Comparison of ENCODE assay signal across 9 mouse cellular contexts in the genomic region with DNA sequence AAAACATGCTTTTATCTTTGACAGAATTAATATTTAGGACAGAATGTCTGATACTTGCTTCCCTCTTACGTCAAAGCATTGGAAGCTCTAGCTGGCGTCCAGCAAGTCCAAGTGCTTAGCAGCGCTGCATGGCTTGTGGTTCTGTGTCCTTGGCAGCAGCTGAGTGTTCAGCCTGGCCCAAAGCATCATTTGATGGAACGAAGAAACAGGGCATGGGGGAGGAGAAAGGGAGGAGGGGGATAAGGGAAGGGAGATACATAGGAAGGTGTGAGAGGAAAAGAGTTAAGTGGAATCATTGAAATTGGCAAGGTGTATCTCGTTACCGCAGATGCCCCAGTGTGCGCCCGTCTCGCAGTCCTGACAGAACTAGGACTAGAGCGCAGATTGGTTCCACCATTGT.
DNase-seq lines count a peak whose midpoint lies in the region; ATAC-seq and TF ChIP-seq lines count a peak whose summit lies in the region.
"Had no signal": no experiment of that assay in that cellular context is flagged by ENCODE, and none has a peak within 500 bp of the region (broad histone marks: within the 10 kb centered on the region; RNA-seq: fewer than 3 reads in every experiment).

No protein-coding gene starts in this region.

- H3K4me2 ChIP-seq in lung, embryonic 15.5 days: no peak overlapping the region; the same call in 1 of the 2 replicates
- H3K4me2 ChIP-seq in forebrain, embryonic 12.5 days: no peak overlapping the region

- H3K27ac ChIP-seq in lung, embryonic 15.5 days: peak overlapping the region; percentile 59
- H3K27ac ChIP-seq in thymus, adult 2 months (ENCODE audit: control insufficient read depth, insufficient read depth, low read length): no peak overlapping the region
- H3K27ac ChIP-seq in forebrain, embryonic 12.5 days: no peak overlapping the region
- H3K27ac ChIP-seq: embryonic facial prominence, embryonic 13.5 days had no signal

- no peaks in the 10 kb centered on the region for H3K36me3 ChIP-seq in lung, embryonic 15.5 days
- H3K36me3 ChIP-seq in thymus, adult 2 months (ENCODE audit: control insufficient read depth, insufficient read depth, low read length): no peaks in the 10 kb centered on the region
- H3K36me3 ChIP-seq in forebrain, embryonic 12.5 days (replicated peaks): no peaks in the 10 kb centered on the region
- H3K36me3 ChIP-seq: embryonic facial prominence, embryonic 13.5 days had no signal

- ATAC-seq in lung, embryonic 15.5 days (ENCODE audit: borderline replicate concordance, extremely low read depth, low FRiP score, low TSS enrichment): no peak
- ATAC-seq in monocyte, adult 5-6 weeks (replicated peaks; ENCODE audit: insufficient number of reproducible peaks, low FRiP score, low TSS enrichment, poor library complexity, severe bottlenecking): no peak
- no peak for ATAC-seq in forebrain, embryonic 12.5 days (ENCODE audit: low FRiP score)

- no peak for TF ChIP-seq CTCF in thymus, adult 2 months (IDR thresholded peaks at IDR 0.05; ENCODE audit: borderline replicate concordance, control insufficient read depth, extremely low read depth, insufficient read depth, low read length, poor library complexity)

- DNase-seq in kidney, adult 9 months: peak; percentile 4
- DNase-seq in kidney, adult 18-20 months: no peak
- DNase-seq in cerebellum, adult 18-20 months: peak; percentile 73 to 86
- peak; percentile 75 to 76 for DNase-seq in heart, adult 9 months (ENCODE audit: low spot score in 2 of 2)
- DNase-seq in thymus, adult 2 months: no peak

- H3K4me3 ChIP-seq in lung, embryonic 15.5 days: no peak overlapping the region
- H3K4me3 ChIP-seq in thymus, adult 2 months (ENCODE audit: control insufficient read depth, insufficient read depth, low read length): no peak overlapping the region
- no peak overlapping the region for H3K4me3 ChIP-seq in forebrain, embryonic 12.5 days (replicated peaks)
- H3K4me3 ChIP-seq: embryonic facial prominence, embryonic 13.5 days had no signal

- H3K27me3 ChIP-seq in lung, embryonic 15.5 days: no peaks in the 10 kb centered on the region
- H3K27me3 ChIP-seq in thymus, adult 2 months (ENCODE audit: control insufficient read depth, insufficient read depth, low read length): no peaks in the 10 kb centered on the region
- H3K27me3 ChIP-seq in forebrain, embryonic 12.5 days: no peaks in the 10 kb centered on the region; the same call in 1 of the 2 replicates
- H3K27me3 ChIP-seq: embryonic facial prominence, embryonic 13.5 days had no signal

- TF ChIP-seq POLR2A in thymus, adult 2 months (IDR thresholded peaks at IDR 0.05; ENCODE audit: control insufficient read depth, extremely low read depth, insufficient read depth, low read length, poor library complexity): no peak

- no peaks in the 10 kb centered on the region for H3K9me3 ChIP-seq in lung, embryonic 15.5 days
- H3K9me3 ChIP-seq in forebrain, embryonic 12.5 days: no peaks in the 10 kb centered on the region
- H3K9me3 ChIP-seq: embryonic facial prominence, embryonic 13.5 days had no signal

- no peak overlapping the region for H3K9ac ChIP-seq in lung, embryonic 15.5 days
- no peak overlapping the region for H3K9ac ChIP-seq in forebrain, embryonic 12.5 days
- H3K9ac ChIP-seq: embryonic facial prominence, embryonic 13.5 days had no signal

- H3K4me1 ChIP-seq in lung, embryonic 15.5 days: peaks cover 19% of the 10 kb centered on the region
- no peaks in the 10 kb centered on the region for H3K4me1 ChIP-seq in thymus, adult 2 months (replicated peaks; ENCODE audit: control insufficient read depth, insufficient read depth, low read length)
- H3K4me1 ChIP-seq in forebrain, embryonic 12.5 days: peaks cover 7% of the 10 kb centered on the region; the same call in 1 of the 2 replicates

- WGBS in lung, embryonic 15.5 days: 67% methylated on average over 10 of the region's 10 CpGs
- WGBS in thymus, adult 2 months: 93% methylated on average over 10 of the region's 10 CpGs
- WGBS in forebrain, embryonic 12.5 days: 94% methylated on average over 10 of the region's 10 CpGs

Comparison
In these comparisons a context has a peak if more than half of its experiments do, and no peak if none do; other contexts are left out.
1. DNase-seq: peak in kidney, adult 9 months (single experiment), cerebellum, adult 18-20 months (2 of 2) and heart, adult 9 months (2 of 2); none in kidney, adult 18-20 months (single experiment) and thymus, adult 2 months (single experiment).